Mouse (Mus musculus) ovary, postnatal 10 days (tissue): ENCODE results near the gene Gpatch1.
"Not testable (repeated sequence)": the region's sequence is repeated elsewhere in the genome, so short reads cannot be mapped to it uniquely, and the experiment has no call there.

ENCODE experiments used
- DNase-seq: peaks from one replicate; pipeline ENCODE4 v3.0.0; 2022; ENCODE audit warnings: low spot score

The Gpatch1 gene

GRCm38 (mm10) chr7:35322732-35323420, 4.6 kb upstream of the Gpatch1 start:
- no peak for DNase-seq

GRCm38 (mm10) chr7:35322161-35322560, 3.9 kb upstream of the Gpatch1 start:
- DNase-seq, result no peak

GRCm38 (mm10) chr7:35319755-35320154, 1.5 kb upstream of the Gpatch1 start:
- no peak for DNase-seq

- DNase-seq, result not testable (repeated sequence)
Observed at GRCm38 (mm10) chr7:35319221-35319620, 981 bp upstream of the Gpatch1 start.

GRCm38 (mm10) chr7:35314156-35314555, 4.1 kb downstream of the Gpatch1 start:
- no peak for DNase-seq

- no peak for DNase-seq
Observed at GRCm38 (mm10) chr7:35311214-35311613, 7.0 kb downstream of the Gpatch1 start.

- no peak for DNase-seq
Observed at GRCm38 (mm10) chr7:35300792-35301191, 17.4 kb downstream of the Gpatch1 start.

GRCm38 (mm10) chr7:35299656-35300055, 18.6 kb downstream of the Gpatch1 start:
- DNase-seq, result no peak

GRCm38 (mm10) chr7:35297886-35298285, 20.4 kb downstream of the Gpatch1 start:
- no peak for DNase-seq

- no peak for DNase-seq
Observed at GRCm38 (mm10) chr7:35295631-35296030, 22.6 kb downstream of the Gpatch1 start.

- DNase-seq, result no peak
Observed at GRCm38 (mm10) chr7:35293464-35293863, 24.8 kb downstream of the Gpatch1 start.

- no peak for DNase-seq
Observed at GRCm38 (mm10) chr7:35278933-35279332, 39.3 kb downstream of the Gpatch1 start.

- DNase-seq, result no peak
Observed at GRCm38 (mm10) chr7:35277433-35277832, 40.8 kb downstream of the Gpatch1 start.

- no peak for DNase-seq
Observed at GRCm38 (mm10) chr7:35269443-35270024, 48.7 kb downstream of the Gpatch1 start.

- no peak for DNase-seq
Observed at GRCm38 (mm10) chr7:35267841-35268240, 50.4 kb downstream of the Gpatch1 start.

- no peak for DNase-seq
Observed at GRCm38 (mm10) chr7:35266666-35267065, 51.6 kb downstream of the Gpatch1 start.

- peak; percentile 12 for DNase-seq
Observed at GRCm38 (mm10) chr7:35264746-35265145, 53.5 kb downstream of the Gpatch1 start.

GRCm38 (mm10) chr7:35263595-35264489, 54.4 kb downstream of the Gpatch1 start:
- DNase-seq, result no peak

- DNase-seq, result no peak
Observed at GRCm38 (mm10) chr7:35259384-35259783, 58.9 kb downstream of the Gpatch1 start.

GRCm38 (mm10) chr7:35258294-35258693, 59.9 kb downstream of the Gpatch1 start:
- no peak for DNase-seq

- no peak for DNase-seq
Observed at GRCm38 (mm10) chr7:35252041-35252558, 66.1 kb downstream of the Gpatch1 start.

- DNase-seq, result not testable (repeated sequence)
Observed at GRCm38 (mm10) chr7:35237935-35238334, 80.3 kb downstream of the Gpatch1 start.

- DNase-seq, result no peak
Observed at GRCm38 (mm10) chr7:35235308-35235707, 82.9 kb downstream of the Gpatch1 start.
